Mouse (Mus musculus) thymus, adult 2 months (tissue): ENCODE data around the gene Fam222b.

Source experiments
- CTCF ChIP-seq: fragments of 200-500 bp; IDR thresholded peaks from 2 replicates; pipeline ENCODE4 v1.5.1; 2012; ENCODE audit warnings: mild to moderate bottlenecking, control low read depth, low read length, moderate library complexity, borderline replicate concordance; ENCODE audit not compliant: control insufficient read depth, poor library complexity, insufficient read depth; ENCODE audit errors: extremely low read depth
- POLR2A ChIP-seq: fragments of 200-500 bp; IDR thresholded peaks from 2 replicates; pipeline ENCODE4 v1.6.1; 2012; ENCODE audit warnings: mild to moderate bottlenecking, low read length, control low read depth, moderate library complexity; ENCODE audit not compliant: control insufficient read depth, poor library complexity, insufficient read depth; ENCODE audit errors: extremely low read depth

- TF ChIP-seq POLR2A (no peak), CTCF (no peak)
Observed at GRCm38 (mm10) chr11:78165761-78166109, 71.3 kb downstream of the Fam222b start.
